Mouse (Mus musculus) WW6 (cell line): Measurements from ENCODE around the gene Ppp1cb.

Experiments
- DNase-seq: peaks from one replicate; pipeline ENCODE4 v3.0.0-alpha.2; 2013; ENCODE audit warnings: low read depth, low spot score

Gene Ppp1cb

DNA sequence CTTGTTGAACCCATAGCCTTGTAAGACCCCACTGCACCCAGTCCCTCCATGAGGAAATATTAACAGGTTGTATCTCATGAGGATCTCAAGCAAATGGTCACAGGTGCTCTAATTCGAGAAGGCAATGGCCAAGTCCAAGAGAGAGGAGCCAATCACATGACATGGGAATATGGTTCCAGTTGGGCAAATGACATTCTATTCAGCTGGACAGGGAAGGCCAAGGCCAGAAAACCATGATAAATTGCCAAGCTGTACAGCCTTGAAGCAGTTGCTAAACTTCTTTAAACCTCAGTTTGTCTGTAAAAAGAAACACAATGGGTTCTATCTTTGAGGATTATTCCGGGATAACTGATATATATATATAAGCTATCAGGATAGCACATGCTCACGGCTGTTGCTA, 14.7 kb upstream of the Ppp1cb start:
- no peak for DNase-seq

DNA sequence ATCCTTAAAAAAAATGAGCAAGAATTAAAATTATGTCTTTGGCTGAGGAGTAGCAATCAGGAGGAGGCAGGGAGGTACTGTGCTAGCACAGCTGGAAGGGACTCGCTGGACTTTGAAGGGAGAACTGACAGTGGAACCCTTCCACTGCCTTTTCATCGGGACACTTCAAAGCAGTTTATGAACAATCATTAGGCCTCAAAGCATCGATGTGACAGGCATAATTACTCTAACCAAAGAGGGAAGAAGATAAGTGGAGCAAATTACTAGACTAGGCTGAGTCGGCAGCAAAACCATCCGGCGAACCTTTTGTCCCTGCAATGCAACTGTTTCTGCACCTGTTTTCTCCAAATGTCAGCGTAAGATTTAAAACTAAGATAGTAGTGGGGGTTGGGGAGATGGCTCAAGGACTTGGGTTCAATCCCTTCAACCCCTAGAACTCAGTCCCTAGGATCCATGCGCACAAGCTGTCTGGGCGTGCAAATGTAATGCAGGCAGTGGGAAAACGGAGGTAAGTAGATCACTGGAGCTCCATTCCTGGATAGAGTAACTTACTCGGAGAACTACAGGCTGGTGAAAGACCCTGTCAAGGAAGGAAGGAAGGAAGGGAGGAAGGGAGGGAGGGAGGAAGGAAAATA, 13.2 kb upstream of the Ppp1cb start:
- no peak for DNase-seq

DNA sequence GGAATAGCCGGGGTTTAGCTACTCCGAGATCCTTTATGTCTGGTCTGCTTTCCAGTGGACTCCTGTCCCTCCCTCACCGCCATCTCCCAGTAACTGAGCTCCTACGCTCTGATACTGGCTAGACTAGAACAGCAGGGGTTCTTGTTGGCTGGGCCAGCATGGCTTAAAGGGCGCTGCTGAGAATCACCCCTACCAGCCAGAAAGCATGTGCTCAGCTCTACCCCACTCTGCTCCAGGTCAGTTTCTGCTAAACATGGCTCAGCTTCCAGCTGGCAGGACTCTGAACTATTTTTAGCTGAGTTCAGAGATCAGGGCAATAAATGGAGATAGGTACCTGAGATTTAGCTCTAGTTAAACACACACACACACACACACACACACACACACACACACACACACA, 12.2 kb upstream of the Ppp1cb start:
- no peak for DNase-seq

DNA sequence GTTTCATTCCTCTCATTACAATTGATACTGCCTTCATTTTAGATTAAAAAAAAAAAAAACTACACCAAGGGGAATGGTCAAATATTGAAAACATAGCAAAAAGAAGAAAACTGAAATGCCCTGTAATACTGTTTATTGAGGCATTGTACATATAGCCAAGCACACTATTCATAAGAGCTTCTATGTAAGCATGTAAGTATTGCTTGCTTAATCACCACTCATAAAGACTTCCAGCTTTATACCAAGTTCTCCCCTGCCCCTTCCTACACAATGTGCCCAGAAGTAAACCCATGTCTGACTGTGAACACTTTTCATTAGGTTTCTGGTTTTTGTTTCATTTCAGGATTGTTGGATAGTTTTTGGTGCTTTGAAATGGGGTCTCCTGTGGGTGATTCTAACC, 11.8 kb upstream of the Ppp1cb start:
- DNase-seq, result no peak

DNA sequence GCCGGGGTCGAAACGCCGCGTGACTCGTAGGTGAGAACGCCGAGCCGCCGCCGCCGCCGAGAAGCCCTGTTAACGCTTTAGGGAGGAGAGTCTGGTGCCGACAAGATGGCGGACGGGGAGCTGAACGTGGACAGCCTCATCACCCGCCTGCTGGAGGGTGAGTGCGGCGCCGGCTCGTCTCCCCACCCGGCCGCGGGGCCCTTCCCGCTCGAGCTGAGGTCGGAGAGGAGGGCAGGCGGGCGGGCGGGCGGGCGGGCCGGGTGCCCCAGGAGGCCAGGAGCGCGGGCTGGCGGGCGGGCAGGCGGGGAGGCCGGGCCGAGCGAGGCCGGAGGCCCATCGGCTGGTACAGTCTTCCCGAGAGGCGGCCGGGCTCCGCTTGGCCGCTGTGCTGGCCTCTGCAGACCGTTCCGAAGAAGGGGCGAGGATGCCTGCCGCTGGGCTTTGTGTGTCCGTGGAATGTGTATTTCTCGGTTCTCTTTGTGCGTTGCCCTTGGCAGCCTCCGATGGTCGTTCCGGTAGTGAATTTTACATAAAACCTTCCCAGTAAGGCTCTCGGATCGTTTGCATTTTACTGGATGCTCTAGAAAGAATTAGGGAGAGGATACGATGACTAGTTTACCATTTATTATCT, 723 bp downstream of the Ppp1cb start:
- DNase-seq, result no peak

DNA sequence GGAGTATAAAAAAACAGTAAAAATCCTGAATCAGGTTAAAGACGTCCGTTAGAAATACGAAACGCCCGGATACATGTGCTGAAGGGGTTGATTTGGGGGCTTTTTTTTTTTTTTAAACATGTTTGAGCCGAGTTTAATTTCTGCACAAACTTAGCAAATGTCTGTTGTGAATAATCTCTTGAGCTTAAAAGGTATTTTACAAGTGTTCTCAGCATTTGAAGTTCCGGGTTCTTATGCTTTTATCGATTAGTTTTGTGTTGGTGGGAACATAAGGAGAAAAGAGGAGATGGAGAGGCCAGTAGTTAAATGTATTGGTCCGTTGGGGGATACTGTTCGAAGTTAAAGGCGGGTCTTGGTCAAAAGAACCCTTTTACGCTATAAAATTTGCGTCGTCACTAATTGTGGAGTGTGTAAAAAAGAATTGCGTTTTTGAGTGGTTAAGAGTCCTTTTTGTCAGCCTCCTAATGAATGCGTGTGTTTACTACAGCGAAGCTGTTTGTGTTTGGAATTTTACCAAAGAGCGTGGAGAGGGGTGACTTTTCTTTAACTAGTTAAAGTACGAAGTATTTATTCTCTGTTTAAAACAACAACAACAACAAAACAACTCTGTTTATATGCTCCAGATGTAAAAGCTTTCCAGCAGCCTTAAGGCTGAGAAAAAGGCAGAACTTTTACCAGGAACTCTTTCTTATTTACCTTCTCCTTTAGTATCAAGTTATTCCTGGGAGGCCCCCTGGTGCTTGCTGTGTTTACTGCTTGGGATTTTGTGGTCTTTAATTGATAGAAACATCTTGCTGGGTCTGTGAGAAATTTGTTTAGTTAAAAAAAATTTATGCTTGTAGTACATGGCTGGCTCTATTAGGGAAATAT, 1.5 kb downstream of the Ppp1cb start:
- no peak for DNase-seq

DNA sequence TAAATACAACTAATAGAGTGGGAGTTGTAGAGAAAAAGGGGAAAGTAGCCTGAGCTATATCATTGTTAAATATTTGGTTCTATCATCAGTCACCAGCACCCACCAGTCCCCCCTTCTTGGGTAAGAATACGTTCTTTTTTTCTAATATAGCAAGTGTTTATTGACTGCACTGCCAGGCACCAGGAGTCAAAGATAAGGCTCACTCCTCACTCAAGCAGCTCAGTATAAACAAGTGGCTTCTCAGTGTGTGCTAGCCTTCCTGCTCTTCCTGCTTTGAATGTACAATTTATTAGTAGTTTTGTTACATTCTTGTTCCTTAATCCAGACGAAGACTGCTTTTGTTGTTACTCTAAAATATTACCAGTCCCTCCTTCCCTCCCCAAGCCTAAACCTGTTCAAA, 2.3 kb downstream of the Ppp1cb start:
- DNase-seq, result no peak

DNA sequence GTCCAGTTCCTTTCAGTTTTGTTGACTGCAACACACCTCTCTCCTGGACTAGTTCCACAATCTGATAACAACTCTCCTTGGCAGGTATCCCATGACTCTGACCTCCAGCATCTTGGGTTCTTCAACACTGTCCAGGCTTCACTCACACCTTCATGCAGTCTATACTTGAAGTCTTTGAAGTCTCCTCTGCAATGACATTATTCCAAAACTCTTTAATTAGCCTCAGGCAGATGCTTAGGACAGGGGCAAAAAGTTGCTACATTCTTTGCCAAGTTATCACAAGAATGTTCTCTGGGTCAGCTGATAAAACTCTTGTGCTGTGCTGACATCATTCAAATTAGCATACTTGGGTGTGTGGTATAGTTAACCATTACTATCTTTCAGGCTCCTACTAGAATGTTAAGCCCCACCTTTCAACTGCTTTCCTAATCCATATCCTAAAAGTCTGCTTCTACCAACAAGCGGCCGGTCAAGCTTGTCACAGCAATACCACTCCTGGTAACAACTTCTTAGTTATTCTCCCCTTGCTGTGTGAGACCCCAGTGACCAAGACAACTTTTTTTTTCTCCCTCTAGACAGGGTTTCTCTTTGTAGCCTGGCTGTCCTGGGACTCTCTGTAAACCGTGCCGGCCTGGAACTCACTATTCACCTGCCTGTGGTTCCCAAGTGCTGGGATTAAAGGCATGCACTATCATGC, 13.8 kb downstream of the Ppp1cb start:
- no peak for DNase-seq

DNA sequence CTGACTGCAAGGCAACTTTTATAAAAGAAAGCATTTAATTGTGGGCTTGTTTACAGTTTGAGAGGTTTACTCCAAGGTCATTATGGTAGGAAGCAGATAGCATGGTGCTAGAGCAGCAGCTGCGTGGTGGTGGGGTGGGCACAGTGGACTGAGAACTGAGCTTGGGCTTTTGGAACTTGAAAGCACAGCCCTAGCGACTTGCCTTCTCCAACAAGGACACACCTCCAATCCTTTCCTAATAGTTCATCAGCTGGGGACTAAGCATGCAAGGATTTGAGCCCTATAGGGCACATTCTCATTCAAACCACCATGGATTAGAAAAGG, 14.3 kb downstream of the Ppp1cb start:
- DNase-seq, result no peak

DNA sequence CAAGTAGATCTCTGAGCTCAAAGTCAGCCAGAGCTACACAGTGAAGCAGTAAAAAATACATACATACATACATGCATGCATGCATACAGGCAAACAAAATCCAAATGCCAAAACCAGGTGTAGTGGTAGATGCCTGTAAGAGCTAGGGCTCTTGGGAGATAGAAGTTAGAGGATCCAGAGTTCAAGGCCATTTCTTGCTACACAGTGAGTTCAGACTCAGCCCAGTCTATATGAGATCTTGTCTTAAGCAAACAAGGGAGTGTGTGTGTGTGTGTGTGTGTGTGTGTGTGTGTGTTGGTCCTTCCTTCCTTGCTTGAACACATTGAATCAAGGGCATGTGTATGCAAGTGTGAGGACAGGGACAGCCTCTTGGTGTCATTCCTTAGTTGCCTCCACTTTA, 17.9 kb downstream of the Ppp1cb start:
- no peak for DNase-seq

DNA sequence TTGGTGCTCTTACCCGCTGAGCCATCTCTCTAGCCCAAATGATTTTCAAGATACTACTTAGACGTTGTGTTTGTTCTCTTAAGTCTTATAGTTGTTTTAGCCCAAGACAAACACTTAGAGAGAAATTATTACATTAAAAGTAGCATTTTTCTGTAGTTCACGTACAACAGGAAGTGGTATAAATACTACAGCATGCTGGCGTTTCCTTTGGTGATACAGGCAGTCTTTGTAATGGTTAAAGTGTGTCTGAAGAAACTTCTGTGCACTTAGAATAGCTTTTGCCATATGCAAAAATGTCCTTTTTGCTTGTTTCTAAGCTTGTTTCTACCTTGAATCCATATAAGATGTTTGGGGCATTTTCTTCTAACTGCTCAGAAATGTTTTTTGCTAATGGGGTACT, 20.3 kb downstream of the Ppp1cb start:
- no peak for DNase-seq

DNA sequence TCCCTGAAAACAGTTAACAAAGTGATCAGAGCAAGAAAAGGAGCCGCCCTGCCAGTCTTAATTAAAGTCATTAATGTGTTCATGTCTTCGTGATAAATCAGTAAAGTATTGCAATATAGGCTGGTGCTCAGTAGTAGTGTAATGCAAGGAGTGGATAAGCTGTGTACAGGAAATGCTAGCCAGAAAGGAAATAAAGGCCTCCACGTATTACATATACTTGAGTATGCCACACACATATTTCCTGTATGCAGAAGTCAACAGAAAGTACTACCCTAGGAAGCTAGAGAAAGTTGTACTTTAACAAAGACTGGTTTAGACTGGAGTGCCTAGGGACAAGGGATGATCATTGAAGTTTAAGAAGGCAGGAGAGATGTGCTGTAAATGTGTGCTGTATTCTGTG, 26.8 kb downstream of the Ppp1cb start:
- no peak for DNase-seq

DNA sequence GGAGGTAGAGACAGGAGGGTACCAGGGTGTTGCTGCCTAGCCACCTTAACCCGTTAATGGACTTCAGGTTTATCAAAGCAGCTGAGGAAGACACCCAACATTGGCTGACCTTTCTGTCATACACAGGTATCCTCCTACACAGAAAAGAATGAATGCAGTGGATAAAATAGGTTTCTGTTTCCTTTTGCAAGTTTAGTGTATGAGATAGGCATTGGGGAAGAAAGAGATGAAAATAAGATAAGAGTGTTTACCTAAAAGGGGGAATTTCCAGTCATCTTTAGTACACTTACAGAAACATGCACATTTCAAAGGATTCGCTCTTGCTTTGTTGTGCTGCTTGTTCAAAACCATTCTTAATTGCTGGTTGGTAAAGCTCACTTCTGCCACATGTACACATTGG, 29.4 kb downstream of the Ppp1cb start:
- DNase-seq, result no peak

DNA sequence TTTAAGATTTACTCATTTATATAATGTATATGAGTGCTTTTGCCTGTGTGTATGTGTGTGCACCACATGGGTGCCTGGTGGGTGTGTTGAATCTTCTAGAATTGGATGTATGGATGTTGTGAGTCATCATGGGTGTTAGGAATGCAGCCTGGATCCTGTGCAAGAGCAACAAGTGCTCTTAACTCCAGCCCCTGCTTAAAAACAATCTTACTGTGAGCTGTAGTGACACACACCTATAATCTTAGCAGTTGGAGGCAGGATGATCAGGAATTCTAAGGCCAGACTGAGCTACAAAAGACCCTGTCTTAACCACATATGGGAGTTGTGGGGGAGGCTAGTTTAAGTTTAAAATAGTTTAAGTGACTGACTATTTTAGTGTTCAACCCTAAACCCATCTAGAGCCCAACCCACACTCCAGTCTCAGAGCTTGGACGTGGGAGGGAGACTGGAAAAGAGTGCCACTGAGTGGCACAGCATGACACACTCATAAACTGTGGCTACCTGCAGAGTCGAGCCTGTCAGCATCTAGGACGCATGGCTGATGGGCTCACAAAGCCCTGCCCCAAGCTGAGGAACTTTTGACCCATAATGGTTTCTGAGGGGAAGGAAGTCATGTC, 35.5 kb downstream of the Ppp1cb start:
- no peak for DNase-seq

DNA sequence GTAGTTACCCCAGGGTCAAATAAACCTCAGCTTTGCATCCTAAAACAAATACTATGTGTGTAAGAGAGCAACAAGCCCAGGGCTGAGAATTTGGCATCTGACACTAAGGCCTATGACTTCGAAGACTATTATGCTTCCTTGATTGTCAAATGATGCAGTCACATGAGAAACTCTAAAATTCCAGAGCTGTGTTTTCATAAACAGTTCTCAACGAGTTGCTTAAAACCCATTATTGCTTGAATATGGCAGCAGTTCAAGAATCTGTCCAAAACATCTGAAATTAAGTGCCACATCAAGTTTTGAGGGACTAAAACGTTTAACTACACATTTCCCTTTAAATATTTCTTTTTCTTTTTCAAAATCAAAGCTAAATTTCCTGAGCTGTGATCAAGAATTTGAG, 50.1 kb downstream of the Ppp1cb start:
- DNase-seq, result no peak

DNA sequence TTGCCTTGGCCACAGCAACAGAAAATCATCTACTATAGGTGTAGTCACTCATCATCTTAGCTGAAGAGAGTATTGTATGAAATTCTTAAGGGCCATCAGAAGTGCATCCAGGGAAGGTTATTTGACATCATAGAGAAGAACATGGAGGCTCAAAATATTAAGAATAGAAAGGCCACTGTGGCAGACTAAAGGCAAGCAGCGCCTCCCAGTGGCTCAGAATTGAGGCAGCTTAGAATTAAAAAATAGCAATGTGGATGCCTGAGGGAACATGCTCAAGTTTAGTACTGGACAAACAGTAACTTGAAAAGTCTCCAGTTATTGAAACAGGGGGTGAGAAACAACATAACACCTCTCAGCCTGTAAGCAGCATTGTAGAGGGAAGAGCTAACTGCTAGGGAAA, 61.7 kb downstream of the Ppp1cb start:
- no peak for DNase-seq

DNA sequence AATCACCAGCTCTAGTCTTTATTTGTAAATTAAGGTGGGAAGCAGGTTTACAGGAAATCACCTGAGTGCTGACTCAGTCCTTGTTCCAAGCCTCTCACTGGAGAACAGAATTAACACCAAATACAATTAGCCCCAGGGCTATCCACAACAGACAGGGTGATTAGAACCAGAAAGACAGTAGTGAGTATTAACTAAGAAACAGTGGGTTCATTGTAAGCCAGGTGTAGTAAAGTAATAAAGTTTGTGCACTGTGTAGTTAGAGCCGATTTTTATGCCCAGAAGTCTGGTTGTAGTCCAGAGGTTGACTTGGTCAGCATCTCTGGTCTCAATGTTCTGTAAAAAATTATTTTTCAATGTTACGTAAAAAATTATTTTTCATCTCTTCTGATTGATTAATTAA, 90.8 kb downstream of the Ppp1cb start:
- DNase-seq, result no peak

DNA sequence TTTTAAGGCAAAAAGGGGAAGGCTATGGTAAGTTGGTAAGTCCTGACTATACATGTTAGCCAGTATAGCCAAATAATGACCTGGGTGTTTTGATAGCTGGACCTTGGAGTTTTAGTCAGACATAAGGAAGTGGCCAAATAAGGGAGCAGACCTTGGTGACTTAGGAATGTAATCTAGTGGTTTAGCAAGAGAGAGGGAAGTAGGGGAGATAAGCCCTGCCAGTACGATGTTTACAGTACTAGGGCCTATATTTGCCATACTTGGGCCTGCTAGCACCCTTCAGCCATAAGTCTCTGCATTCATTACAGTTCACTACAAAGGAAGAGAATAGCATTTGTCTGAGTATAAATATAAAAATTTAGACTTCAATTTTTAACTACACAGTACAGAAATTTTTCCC, 106.1 kb downstream of the Ppp1cb start:
- DNase-seq, result no peak
